Mouse (Mus musculus) T-helper 1 cell (primary cell): ENCODE measurements around the gene Slc16a12.
"Not testable (repeated sequence)": the region's sequence is repeated elsewhere in the genome, so short reads cannot be mapped to it uniquely, and the experiment has no call there.

Source experiments
- in situ Hi-C: fragments of 300-600 bp; cut with MboI, MseI; formaldehyde crosslinking; loops from one replicate; pipeline ENCODE4 v1.15.1; 2025; ENCODE audit warnings: high pct_unique_total_duplicates

The Slc16a12 gene

GRCm38 (mm10) chr19:34746688-34747504 is at the start of gene Slc16a12:
Gene Slc16a12, minus strand, starts transcription at chr19:34747289.
- in situ Hi-C loops, result no loop called here

GRCm38 (mm10) chr19:34796396-34796795 is 49.3 kb upstream of the Slc16a12 start:
- in situ Hi-C loops, result no loop called here

- in situ Hi-C loops, result no loop called here
Observed at GRCm38 (mm10) chr19:34782491-34782890, 35.4 kb upstream of the Slc16a12 start.

- in situ Hi-C loops, result no loop called here
Observed at GRCm38 (mm10) chr19:34778993-34779392, 31.9 kb upstream of the Slc16a12 start.

GRCm38 (mm10) chr19:34778098-34778497 is 31.0 kb upstream of the Slc16a12 start:
- in situ Hi-C loops, result no loop called here

GRCm38 (mm10) chr19:34772775-34773174 is 25.7 kb upstream of the Slc16a12 start:
- in situ Hi-C loops, result no loop called here

- in situ Hi-C loops, result no loop called here
Observed at GRCm38 (mm10) chr19:34770764-34771163, 23.7 kb upstream of the Slc16a12 start.

- in situ Hi-C loops, result loop anchor here (5.0 kb wide), 1 partner anchor 76 kb away; no protein-coding TSS in a partner anchor
Observed at GRCm38 (mm10) chr19:34758754-34759153, 11.7 kb upstream of the Slc16a12 start.

- in situ Hi-C loops, result loop anchor here (5.0 kb wide), 1 partner anchor 74 kb away; no protein-coding TSS in a partner anchor
Observed at GRCm38 (mm10) chr19:34756561-34757240, 9.6 kb upstream of the Slc16a12 start.

GRCm38 (mm10) chr19:34755680-34756079 is 8.6 kb upstream of the Slc16a12 start:
- in situ Hi-C loops, result loop anchor here (5.0 kb wide), 1 partner anchor 73 kb away; no protein-coding TSS in a partner anchor

- in situ Hi-C loops, result no loop called here
Observed at GRCm38 (mm10) chr19:34753243-34753642, 6.2 kb upstream of the Slc16a12 start.

GRCm38 (mm10) chr19:34752391-34753092 is 5.5 kb upstream of the Slc16a12 start:
- in situ Hi-C loops, result no loop called here

GRCm38 (mm10) chr19:34751150-34751549 is 4.1 kb upstream of the Slc16a12 start:
- in situ Hi-C loops, result no loop called here

- in situ Hi-C loops, result no loop called here
Observed at GRCm38 (mm10) chr19:34748992-34749391, 1.9 kb upstream of the Slc16a12 start.

GRCm38 (mm10) chr19:34747969-34748368 is 880 bp upstream of the Slc16a12 start:
- in situ Hi-C loops, result not testable (repeated sequence)

- in situ Hi-C loops, result no loop called here
Observed at GRCm38 (mm10) chr19:34746201-34746600, 888 bp downstream of the Slc16a12 start.

- in situ Hi-C loops, result no loop called here
Observed at GRCm38 (mm10) chr19:34745012-34745411, 2.1 kb downstream of the Slc16a12 start.

- in situ Hi-C loops, result no loop called here
Observed at GRCm38 (mm10) chr19:34737916-34738315, 9.2 kb downstream of the Slc16a12 start.

- in situ Hi-C loops, result no loop called here
Observed at GRCm38 (mm10) chr19:34735900-34736299, 11.2 kb downstream of the Slc16a12 start.

GRCm38 (mm10) chr19:34733020-34733419 is 14.1 kb downstream of the Slc16a12 start:
- in situ Hi-C loops, result no loop called here

- in situ Hi-C loops, result no loop called here
Observed at GRCm38 (mm10) chr19:34731356-34731755, 15.7 kb downstream of the Slc16a12 start.

- in situ Hi-C loops, result no loop called here
Observed at GRCm38 (mm10) chr19:34730584-34730983, 16.5 kb downstream of the Slc16a12 start.
